Mouse (Mus musculus) midbrain, embryonic 14.5 days (tissue): Measurements from ENCODE around the gene Lmx1b. TPM values are rescaled to one million over a fixed set of nuclear protein-coding genes. Genes with fewer than 3 reads are reported as not detected.

Source experiments
- ATAC-seq: fragments of 200-750 bp; cut with Nextera tagmentation; 2 replicates; pipeline ENCODE4 v1.8.0; 2017; ENCODE audit warnings: moderate number of reproducible peaks, moderate library complexity; ENCODE audit not compliant: low FRiP score, low TSS enrichment
- DNase-seq: peaks from one replicate; pipeline ENCODE4 v3.0.0-alpha.2; 2015
- H3K27ac ChIP-seq: fragments of 300-500 bp; sonication (generic); replicated peaks from 2 replicates; pipeline ENCODE4 v1.5.1; 2014; ENCODE audit warnings: mild to moderate bottlenecking, low read depth, low read length, moderate library complexity
- H3K27me3 ChIP-seq: fragments of 300-500 bp; sonication (generic); 2 replicates; pipeline ENCODE4 v1.6.1; 2014; ENCODE audit warnings: low read length, control low read depth, mixed read lengths; ENCODE audit not compliant: control insufficient read depth, insufficient read depth
- H3K36me3 ChIP-seq: fragments of 300-500 bp; sonication (generic); 2 replicates; pipeline ENCODE4 v1.6.1; 2014; ENCODE audit warnings: low read length, control low read depth; ENCODE audit not compliant: control insufficient read depth, insufficient read depth
- H3K4me1 ChIP-seq: fragments of 300-500 bp; sonication (generic); 2 replicates; pipeline ENCODE4 v1.6.1; 2014; ENCODE audit warnings: mild to moderate bottlenecking, antibody characterized with exemption, low read length, control low read depth; ENCODE audit not compliant: control insufficient read depth, insufficient read depth
- H3K4me2 ChIP-seq: fragments of 300-500 bp; sonication (generic); 2 replicates; pipeline ENCODE4 v1.6.1; 2014; ENCODE audit warnings: mild to moderate bottlenecking, low read length, moderate library complexity
- H3K4me3 ChIP-seq: fragments of 300-500 bp; sonication (generic); replicated peaks from 2 replicates; pipeline ENCODE4 v1.5.1; 2014; ENCODE audit warnings: low read depth, low read length
- H3K9ac ChIP-seq: fragments of 300-500 bp; sonication (generic); replicated peaks from 2 replicates; pipeline ENCODE4 v1.6.1; 2014; ENCODE audit warnings: mild to moderate bottlenecking, low read length, moderate library complexity
- H3K9me3 ChIP-seq: fragments of 300-500 bp; sonication (generic); 2 replicates; pipeline ENCODE4 v1.6.1; 2016; ENCODE audit warnings: low read length, control low read depth, mixed read lengths; ENCODE audit not compliant: control insufficient read depth
- WGBS: fragments of 180-500 bp; shearing (Covaris S2); extraction: QIAGEN DNeasy Blood & Tissue Kit; methylation state at CpG from one replicate; pipeline ENCODE4 v1.1.7; 2014; 5-methylcytosine and 5-hydroxymethylcytosine counted together
- polyA plus RNA-seq: library from polyadenylated mRNA; unstranded; fragments of >200 nt; fragmentation: Nextera tagmentation; extraction: Ambion mirVana; gene quantifications from 2 replicates; pipeline ENCODE4 v1.2.1, GENCODE M21; 2014

Gene Lmx1b
- polyA plus RNA-seq = 1.7 and 2.3 TPM in 2 replicates

DNA sequence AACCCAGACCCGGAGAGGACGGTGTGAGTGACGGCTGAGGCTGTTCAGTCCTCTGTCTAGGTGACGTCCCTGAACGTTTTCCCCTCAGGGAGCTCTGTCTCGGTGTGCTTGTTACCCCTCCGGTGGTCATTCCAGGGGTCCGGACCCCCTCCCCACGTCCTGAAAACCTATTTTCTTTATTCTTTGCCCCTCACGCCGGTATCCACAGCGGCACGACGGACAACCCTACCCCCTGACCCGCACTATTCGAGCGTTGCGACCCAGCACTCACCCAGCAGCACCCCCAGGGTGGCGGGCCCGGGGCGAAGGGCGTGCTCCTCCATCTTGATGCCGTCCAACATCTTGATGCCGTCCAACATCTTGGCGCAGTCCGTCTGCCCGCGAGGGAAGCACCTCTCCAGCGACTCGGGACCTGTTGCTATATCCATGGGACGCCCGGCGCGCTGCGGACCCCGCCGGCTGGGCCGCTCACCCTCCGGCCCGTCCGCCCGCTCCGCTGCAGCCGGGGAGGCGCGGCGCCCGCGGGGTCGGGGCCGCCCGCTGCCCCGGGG, at the start of gene Lmx1b:
TSS of gene Lmx1b (minus strand) at position 341 of the 551 bp plus-strand sequence.
- H3K9me3 ChIP-seq = no peaks in the 10 kb centered on the region

DNA sequence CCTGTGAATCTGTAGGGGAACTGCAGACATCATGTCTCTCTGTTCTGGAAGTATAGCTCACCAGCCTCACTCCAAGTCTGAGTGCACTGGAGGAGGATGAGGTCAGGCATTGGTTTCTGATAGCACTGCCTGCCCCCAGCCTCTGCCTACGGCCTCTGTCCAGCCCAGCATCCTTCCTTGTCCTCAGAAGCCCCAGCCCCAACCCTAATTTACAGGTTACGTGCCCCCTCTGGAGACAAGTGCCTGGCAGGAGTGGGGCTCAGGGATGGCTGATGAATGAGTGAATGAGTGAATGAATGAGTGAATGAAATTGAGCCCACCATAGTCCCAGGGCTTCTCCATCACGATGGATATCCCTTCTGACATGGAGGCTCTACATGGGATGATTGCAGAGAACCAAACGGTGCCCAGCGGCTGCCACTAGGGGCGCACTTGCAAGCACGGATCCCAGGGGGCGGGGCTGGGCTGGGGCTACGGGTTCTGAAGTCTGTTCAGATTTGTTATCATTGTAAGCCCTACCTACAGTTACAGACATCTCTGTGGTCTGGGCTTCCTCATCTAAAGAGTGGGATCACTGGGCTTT, 49.7 kb upstream of the Lmx1b start:
- Histone ChIP-seq H3K27ac (peak overlapping the region; percentile 68), H3K9ac (no peak overlapping the region; the same call in 1 of the 2 replicates), H3K4me2 (no peak overlapping the region), H3K4me3 (no peak overlapping the region), H3K9me3 (no peaks in the 10 kb centered on the region), H3K27me3 (no peaks in the 10 kb centered on the region), H3K4me1 (peaks cover 9% of the 10 kb centered on the region), H3K36me3 (no peaks in the 10 kb centered on the region)
- 29% methylated on average over 9 of the region's 9 CpGs for WGBS
- DNase-seq (peak; percentile 73), ATAC-seq (peak; percentile 34; the same call in 1 of the 2 replicates)

More for the DNA sequence above, at the start of gene Lmx1b:
- no peaks in the 10 kb centered on the region for H3K36me3 ChIP-seq
- peak within 1 kb of the TSS; percentile 30 for H3K4me3 ChIP-seq
- H3K27me3 ChIP-seq = peaks cover 90% of the 10 kb centered on the region
- no peaks in the 10 kb centered on the region for H3K4me1 ChIP-seq
- ATAC-seq (no peak), DNase-seq (no peak)
- H3K27ac ChIP-seq = peak within 1 kb of the TSS; percentile 57
- H3K9ac ChIP-seq = peak within 1 kb of the TSS; percentile 44
- peak within 1 kb of the TSS; percentile 50 for H3K4me2 ChIP-seq
- WGBS = under 1% methylated on average over 53 of the region's 53 CpGs

DNA sequence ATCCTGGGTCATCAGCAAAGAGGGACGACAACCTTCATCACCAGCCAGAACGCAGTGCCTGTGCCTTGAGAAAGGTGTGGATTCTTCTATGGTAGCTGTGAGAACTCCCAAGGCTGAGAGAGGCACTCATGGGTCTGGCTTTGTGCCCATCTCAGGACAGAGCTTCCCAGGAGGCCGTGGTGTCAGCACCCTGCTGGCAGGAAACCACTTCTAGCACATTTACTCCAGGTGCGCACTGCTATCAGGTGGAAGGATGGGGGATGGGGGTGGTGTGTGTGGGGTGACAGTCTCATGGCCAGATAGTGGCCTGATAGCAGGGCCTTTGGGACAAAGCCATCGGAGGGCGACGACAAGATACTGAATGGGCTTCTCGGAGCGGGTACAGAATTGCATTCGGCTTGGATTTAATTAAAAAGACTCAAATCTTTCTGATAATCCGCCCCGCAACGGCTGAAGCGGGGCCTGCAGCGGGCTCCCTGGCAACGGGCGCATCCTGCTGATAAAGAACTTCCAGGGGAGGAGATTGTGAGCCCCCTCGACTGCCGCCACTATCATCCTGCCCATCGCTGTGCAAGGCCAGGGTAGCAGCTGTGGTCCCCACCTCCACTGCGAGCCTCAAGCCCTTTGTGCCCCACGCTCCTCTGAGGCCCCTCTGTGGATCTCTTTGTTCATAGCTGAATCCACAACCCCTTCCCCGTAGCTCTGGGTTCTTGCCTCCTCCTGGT, 49.0 kb upstream of the Lmx1b start:
- no peak for ATAC-seq
- no peaks in the 10 kb centered on the region for H3K36me3 ChIP-seq
- no peak overlapping the region for H3K4me2 ChIP-seq
- no peak overlapping the region; the same call in 1 of the 2 replicates for H3K9ac ChIP-seq
- 12% methylated on average over 23 of the region's 23 CpGs for WGBS
- H3K27me3 ChIP-seq = no peaks in the 10 kb centered on the region
- no peaks in the 10 kb centered on the region for H3K9me3 ChIP-seq
- peak; percentile 69 for DNase-seq
- peaks cover 9% of the 10 kb centered on the region for H3K4me1 ChIP-seq
- peak overlapping the region; percentile 68 for H3K27ac ChIP-seq
- no peak overlapping the region for H3K4me3 ChIP-seq

DNA sequence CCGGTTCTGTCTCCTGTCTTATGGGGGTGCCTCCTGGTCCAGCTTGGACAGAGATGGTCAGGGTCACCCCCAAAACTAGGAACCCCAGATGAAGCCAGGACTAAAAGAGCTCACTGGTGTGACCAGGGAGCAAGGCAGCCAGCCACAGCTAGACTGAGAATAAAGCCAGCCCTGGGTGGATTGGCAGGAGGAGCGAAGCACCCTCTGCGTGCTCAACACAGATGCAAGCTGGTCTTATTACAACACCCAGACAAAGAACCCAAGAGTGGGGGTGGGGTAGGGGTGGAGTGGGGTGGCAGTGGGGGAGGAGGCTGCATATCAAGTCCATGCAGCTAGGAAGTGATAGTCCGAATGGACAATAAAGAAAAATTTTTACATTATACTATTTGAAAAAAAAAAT, 43.3 kb upstream of the Lmx1b start:
- Histone ChIP-seq H3K27ac (no peak overlapping the region), H3K4me2 (no peak overlapping the region), H3K4me1 (0 out of 2 replicates have a peak, but pooled peaks cover 6% of the 10 kb centered on the region), H3K9ac (no peak overlapping the region), H3K9me3 (no peaks in the 10 kb centered on the region), H3K27me3 (no peaks in the 10 kb centered on the region), H3K36me3 (no peaks in the 10 kb centered on the region), H3K4me3 (no peak overlapping the region)
- DNase-seq (peak; percentile 35), ATAC-seq (no peak)
- 44% methylated on average over 4 of the region's 4 CpGs for WGBS

DNA sequence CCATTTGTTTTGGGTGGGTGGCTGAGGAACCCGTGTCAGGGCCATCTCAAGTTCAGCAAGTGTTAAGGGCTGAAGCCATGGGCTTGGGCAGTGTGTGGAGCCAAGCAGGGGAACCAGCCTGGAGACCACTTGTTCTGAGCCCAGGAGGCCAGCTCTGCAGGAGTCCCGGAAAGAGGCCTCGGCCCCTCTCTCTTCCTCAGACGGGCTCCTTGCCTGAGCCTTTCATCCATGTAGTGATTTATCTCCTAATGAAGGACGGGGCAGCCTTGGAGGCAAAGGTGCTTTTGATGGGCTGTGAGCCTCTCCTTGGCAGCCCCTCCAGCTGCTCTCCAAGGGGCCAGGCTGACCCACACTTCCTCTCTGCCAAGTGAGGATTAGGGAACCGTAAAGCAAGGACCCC, 42.8 kb upstream of the Lmx1b start:
- Histone ChIP-seq H3K9ac (no peak overlapping the region), H3K36me3 (no peaks in the 10 kb centered on the region), H3K27me3 (no peaks in the 10 kb centered on the region), H3K4me2 (no peak overlapping the region), H3K4me3 (no peak overlapping the region), H3K9me3 (no peaks in the 10 kb centered on the region), H3K27ac (no peak overlapping the region), H3K4me1 (0 out of 2 replicates have a peak, but pooled peaks cover 6% of the 10 kb centered on the region)
- 31% methylated on average over 6 of the region's 6 CpGs for WGBS
- DNase-seq (no peak), ATAC-seq (no peak)

DNA sequence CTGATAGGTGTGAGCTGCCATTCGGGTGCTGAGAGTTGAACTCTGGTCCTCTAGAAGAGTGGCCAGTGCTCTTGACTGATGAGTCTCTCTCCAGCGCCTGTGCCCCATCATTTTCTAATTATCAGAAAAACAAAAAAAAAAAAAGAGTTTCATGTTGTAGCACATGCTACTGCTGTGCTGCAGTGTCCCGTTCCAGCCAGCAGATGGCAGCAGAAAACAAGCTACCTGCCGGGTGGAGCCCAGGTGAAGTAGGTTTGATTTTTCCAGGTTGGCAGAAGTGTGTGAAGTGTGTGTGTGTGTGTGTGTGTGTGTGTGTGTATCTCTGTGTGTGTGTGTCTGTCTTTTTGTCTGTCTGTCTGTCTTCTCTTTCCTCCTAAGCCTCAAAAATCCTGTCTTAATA, 41.9 kb upstream of the Lmx1b start:
- WGBS = 13% methylated on average over 4 of the region's 4 CpGs
- H3K9me3 ChIP-seq = no peaks in the 10 kb centered on the region
- no peaks in the 10 kb centered on the region for H3K36me3 ChIP-seq
- H3K4me2 ChIP-seq = no peak overlapping the region
- H3K4me1 ChIP-seq = 0 out of 2 replicates have a peak, but pooled peaks cover 6% of the 10 kb centered on the region
- H3K27me3 ChIP-seq = no peaks in the 10 kb centered on the region; the same call in 1 of the 2 replicates
- ATAC-seq = no peak
- no peak overlapping the region for H3K27ac ChIP-seq
- peak; percentile 85 for DNase-seq
- no peak overlapping the region for H3K4me3 ChIP-seq
- H3K9ac ChIP-seq = no peak overlapping the region

DNA sequence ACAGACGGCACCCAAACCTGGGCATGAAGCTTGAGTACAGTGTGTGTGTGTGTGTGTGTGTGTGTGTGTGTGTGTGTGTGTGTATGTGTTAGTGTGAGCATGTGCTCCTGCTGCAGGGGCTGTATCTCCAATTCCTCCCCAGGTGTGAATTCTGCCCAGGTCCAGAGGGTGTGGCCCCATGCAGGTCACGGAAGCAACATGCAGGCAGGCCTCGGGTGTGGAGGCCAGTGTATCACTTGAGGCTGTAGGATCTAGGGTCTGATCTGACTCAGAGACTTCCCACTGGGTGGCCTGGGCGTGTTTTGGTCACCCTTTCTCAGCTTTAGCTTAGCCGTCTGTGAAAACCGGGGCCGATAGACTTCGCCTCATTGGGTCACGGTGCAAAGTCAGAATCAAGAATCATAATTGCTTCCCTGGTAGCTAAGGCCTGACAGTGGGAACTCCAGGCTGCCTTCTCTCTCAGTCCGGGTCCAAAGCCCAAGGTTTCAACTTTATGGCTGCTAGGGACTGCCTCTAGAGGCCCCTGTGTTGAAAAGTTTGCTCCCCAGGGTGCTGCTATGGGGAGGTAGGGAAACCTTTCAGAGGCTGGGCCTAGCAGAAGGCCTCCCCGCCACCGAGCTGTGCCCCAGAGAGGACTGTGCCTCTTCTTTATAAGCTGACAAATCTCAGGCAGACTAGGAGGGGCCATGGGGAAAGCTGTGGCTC, 38.8 kb upstream of the Lmx1b start:
- H3K36me3 ChIP-seq = no peaks in the 10 kb centered on the region

DNA sequence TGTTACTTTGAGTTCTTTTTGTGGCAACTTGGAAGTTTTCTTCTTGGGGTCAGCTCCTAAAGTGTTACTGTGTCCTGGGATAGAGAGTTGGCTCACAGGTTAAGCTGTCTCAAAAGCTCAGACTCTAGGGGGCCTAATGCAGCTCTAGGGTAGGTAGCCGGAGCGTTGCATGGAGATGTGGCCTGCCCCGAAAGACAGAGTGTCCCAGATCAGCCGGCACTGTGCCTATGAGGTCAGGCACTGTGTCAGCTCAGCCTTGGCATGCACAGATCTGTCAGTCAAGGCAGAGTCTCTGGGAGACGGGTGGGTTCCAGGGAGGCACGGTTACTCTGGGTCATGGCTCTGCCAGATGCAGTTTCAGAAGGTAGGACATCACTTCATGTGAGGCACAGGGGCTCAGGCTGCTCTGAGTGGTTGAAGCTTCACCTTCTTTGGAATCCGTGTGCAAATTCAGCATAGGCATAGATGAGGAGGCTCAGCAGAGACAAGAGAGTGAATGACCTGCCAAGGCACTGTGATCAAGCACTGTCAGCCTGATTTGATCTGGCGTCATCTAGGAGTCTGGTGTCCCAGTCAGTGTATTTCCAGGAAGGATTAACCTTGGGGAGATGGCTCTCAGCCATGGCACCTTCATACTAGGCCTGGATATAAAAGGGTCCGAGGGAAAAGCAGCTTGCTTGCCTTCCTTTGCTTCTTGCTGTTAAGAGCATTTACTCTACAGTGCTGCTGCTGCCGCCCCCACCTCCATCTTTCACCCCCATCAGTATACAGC, 32.6 kb upstream of the Lmx1b start:
- Histone ChIP-seq H3K9me3 (no peaks in the 10 kb centered on the region), H3K36me3 (no peaks in the 10 kb centered on the region), H3K27ac (no peak overlapping the region), H3K4me2 (no peak overlapping the region), H3K4me1 (no peaks in the 10 kb centered on the region), H3K9ac (no peak overlapping the region), H3K27me3 (no peaks in the 10 kb centered on the region; the same call in 1 of the 2 replicates), H3K4me3 (no peak overlapping the region)
- no peak for ATAC-seq
- no peak for DNase-seq
- WGBS = 79% methylated on average over 10 of the region's 10 CpGs

More for the DNA sequence above, 38.8 kb upstream of the Lmx1b start:
- 66% methylated on average over 12 of the region's 12 CpGs for WGBS
- no peak for ATAC-seq
- H3K4me2 ChIP-seq = no peak overlapping the region
- no peak for DNase-seq
- no peaks in the 10 kb centered on the region for H3K9me3 ChIP-seq
- no peak overlapping the region for H3K27ac ChIP-seq
- no peak overlapping the region; the same call in 1 of the 2 replicates for H3K9ac ChIP-seq
- no peaks in the 10 kb centered on the region; the same call in 1 of the 2 replicates for H3K27me3 ChIP-seq
- H3K4me1 ChIP-seq = 0 out of 2 replicates have a peak, but pooled peaks cover 6% of the 10 kb centered on the region
- H3K4me3 ChIP-seq = no peak overlapping the region
